Mouse (Mus musculus): Measurements from ENCODE around the gene Gm49353. TPM values are rescaled to one million over a fixed set of nuclear protein-coding genes. Genes with fewer than 3 reads are reported as not detected.

Gene Gm49353
- polyA plus RNA-seq, 1 experiment from 2014 or later = not detected

GRCm38 (mm10) chr10:29208735-29209134 lies 10.0 kb downstream of the Gm49353 start:
- no peak overlapping the region for H3K27ac ChIP-seq
- H3K9me3 ChIP-seq = no peaks in the 10 kb centered on the region
- H3K36me3 ChIP-seq = no peaks in the 10 kb centered on the region
- 49% methylated on average over 3 of the region's 3 CpGs for WGBS
- no peak overlapping the region for H3K4me3 ChIP-seq
- H3K4me1 ChIP-seq = no peaks in the 10 kb centered on the region
- no peaks in the 10 kb centered on the region for H3K27me3 ChIP-seq (ENCODE audit: insufficient read depth, poor library complexity, severe bottlenecking)
- no peak for DNase-seq (ENCODE audit: low spot score)

GRCm38 (mm10) chr10:29211453-29211852 lies 12.7 kb downstream of the Gm49353 start, which contains the start of gene 9330159F19Rik:
TSS of gene 9330159F19Rik (plus strand) at chr10:29211606.
- no peaks in the 10 kb centered on the region for H3K27me3 ChIP-seq (ENCODE audit: insufficient read depth, poor library complexity, severe bottlenecking)
- WGBS = 20% methylated on average over 4 of the region's 4 CpGs
- no peaks in the 10 kb centered on the region for H3K4me1 ChIP-seq
- H3K4me3 ChIP-seq = no peak within 1 kb of the TSS
- H3K27ac ChIP-seq = no peak within 1 kb of the TSS
- H3K9me3 ChIP-seq = no peaks in the 10 kb centered on the region
- H3K36me3 ChIP-seq = no peaks in the 10 kb centered on the region
- no peak for DNase-seq (ENCODE audit: low spot score)

- no peak for DNase-seq (ENCODE audit: low spot score)
- WGBS = 59% methylated on average over 3 of the region's 3 CpGs
- H3K4me1 ChIP-seq = no peaks in the 10 kb centered on the region
- no peak overlapping the region for H3K4me3 ChIP-seq
- H3K27me3 ChIP-seq (ENCODE audit: insufficient read depth, poor library complexity, severe bottlenecking) = no peaks in the 10 kb centered on the region
- H3K36me3 ChIP-seq = no peaks in the 10 kb centered on the region
- no peaks in the 10 kb centered on the region for H3K9me3 ChIP-seq
- no peak overlapping the region for H3K27ac ChIP-seq
These were observed 14.9 kb downstream of the Gm49353 start for GRCm38 (mm10) chr10:29213534-29214100.

- DNase-seq (ENCODE audit: low spot score) = no peak
- H3K9me3 ChIP-seq = no peaks in the 10 kb centered on the region
- no peaks in the 10 kb centered on the region for H3K27me3 ChIP-seq (ENCODE audit: insufficient read depth, poor library complexity, severe bottlenecking)
- H3K4me1 ChIP-seq = no peaks in the 10 kb centered on the region
- H3K27ac ChIP-seq = no peak overlapping the region
- no peak overlapping the region for H3K4me3 ChIP-seq
- WGBS = 90% methylated on average over 1 of the region's 1 CpGs
- no peaks in the 10 kb centered on the region for H3K36me3 ChIP-seq
These were observed 18.2 kb downstream of the Gm49353 start for GRCm38 (mm10) chr10:29216957-29217356.

GRCm38 (mm10) chr10:29217451-29217850 lies 18.7 kb downstream of the Gm49353 start:
- Histone ChIP-seq H3K9me3 (no peaks in the 10 kb centered on the region), H3K4me1 (no peaks in the 10 kb centered on the region), H3K36me3 (no peaks in the 10 kb centered on the region), H3K27me3 (ENCODE audit: insufficient read depth, poor library complexity, severe bottlenecking) (no peaks in the 10 kb centered on the region), H3K27ac (no peak overlapping the region), H3K4me3 (no peak overlapping the region)
- DNase-seq (ENCODE audit: low spot score) = no peak
- 76% methylated on average over 2 of the region's 2 CpGs for WGBS

GRCm38 (mm10) chr10:29225329-29225728 lies 26.6 kb downstream of the Gm49353 start:
- Histone ChIP-seq H3K9me3 (no peaks in the 10 kb centered on the region), H3K4me1 (no peaks in the 10 kb centered on the region), H3K27ac (no peak overlapping the region), H3K4me3 (no peak overlapping the region), H3K36me3 (no peaks in the 10 kb centered on the region), H3K27me3 (ENCODE audit: insufficient read depth, poor library complexity, severe bottlenecking) (no peaks in the 10 kb centered on the region)
- WGBS = 89% methylated on average over 4 of the region's 4 CpGs
- DNase-seq (ENCODE audit: low spot score) = no peak

GRCm38 (mm10) chr10:29231208-29231607 lies 32.5 kb downstream of the Gm49353 start:
- Histone ChIP-seq H3K9me3 (no peaks in the 10 kb centered on the region), H3K27me3 (ENCODE audit: insufficient read depth, poor library complexity, severe bottlenecking) (no peaks in the 10 kb centered on the region), H3K27ac (no peak overlapping the region), H3K36me3 (no peaks in the 10 kb centered on the region), H3K4me1 (no peaks in the 10 kb centered on the region), H3K4me3 (no peak overlapping the region)
- no peak for DNase-seq (ENCODE audit: low spot score)
- WGBS = 83% methylated on average over 2 of the region's 2 CpGs

Other genes starting within 250 kb of the Gm49353 start
- not detected in 2 replicates for gene 2310057J18Rik, start 212.7 kb upstream of the Gm49353 start, polyA plus RNA-seq (2016; fragmentation: Nextera tagmentation; extraction: Ambion mirVana)
- 0.36 and 0.82 TPM in 2 replicates for gene Soga3, start 55.1 kb upstream of the Gm49353 start, polyA plus RNA-seq (2016; fragmentation: Nextera tagmentation; extraction: Ambion mirVana)
- gene 9330159F19Rik, start 12.7 kb downstream of the Gm49353 start, polyA plus RNA-seq (2016; fragmentation: Nextera tagmentation; extraction: Ambion mirVana) = 0.30 and 0.34 TPM in 2 replicates
- gene Echdc1, start 114.2 kb downstream of the Gm49353 start, polyA plus RNA-seq (2016; fragmentation: Nextera tagmentation; extraction: Ambion mirVana) = 23.5 and 30.1 TPM in 2 replicates
- 31.6 and 36.6 TPM in 2 replicates for gene Rnf146, start 163.5 kb downstream of the Gm49353 start, polyA plus RNA-seq (2016; fragmentation: Nextera tagmentation; extraction: Ambion mirVana)

Measured in heart, embryonic 10.5 days (tissue).